Mouse (Mus musculus) embryonic facial prominence, embryonic 14.5 days (tissue): ENCODE measurements around the gene Slc16a10. TPM values are rescaled to one million over a fixed set of nuclear protein-coding genes. Genes with fewer than 3 reads are reported as not detected.

ENCODE experiments used
- ATAC-seq: fragments of 200-750 bp; cut with Nextera tagmentation; 2 replicates; pipeline ENCODE4 v1.8.0; 2017; ENCODE audit warnings: low read depth, moderate number of reproducible peaks, moderate TSS enrichment
- DNase-seq: peaks from one replicate; pipeline ENCODE4 v3.0.0-alpha.2; 2015; ENCODE audit warnings: low spot score
- H3K27ac ChIP-seq: fragments of 300-500 bp; sonication (generic); replicated peaks from 2 replicates; pipeline ENCODE4 v1.5.1; 2014; ENCODE audit warnings: low read depth, mild to moderate bottlenecking, low read length, moderate library complexity
- H3K27me3 ChIP-seq: fragments of 300-500 bp; sonication (generic); replicated peaks from 2 replicates; pipeline ENCODE4 v1.6.1; 2014; ENCODE audit warnings: low read length; ENCODE audit not compliant: control insufficient read depth, insufficient read depth
- H3K36me3 ChIP-seq: fragments of 300-500 bp; sonication (generic); 2 replicates; pipeline ENCODE4 v1.6.1; 2014; ENCODE audit warnings: low read length, mixed read lengths; ENCODE audit not compliant: control insufficient read depth, insufficient read depth
- H3K4me1 ChIP-seq: fragments of 300-500 bp; sonication (generic); 2 replicates; pipeline ENCODE4 v1.6.1; 2014; ENCODE audit warnings: antibody characterized with exemption, low read length; ENCODE audit not compliant: control insufficient read depth, insufficient read depth
- H3K4me2 ChIP-seq: fragments of 300-500 bp; sonication (generic); 2 replicates; pipeline ENCODE4 v1.6.1; 2014; ENCODE audit warnings: low read depth, mild to moderate bottlenecking, low read length, moderate library complexity, mixed read lengths
- H3K4me3 ChIP-seq: fragments of 300-500 bp; sonication (generic); 2 replicates; pipeline ENCODE4 v1.5.1; 2014; ENCODE audit warnings: low read depth, mild to moderate bottlenecking, low read length
- H3K9ac ChIP-seq: fragments of 300-500 bp; sonication (generic); 2 replicates; pipeline ENCODE4 v1.6.1; 2014; ENCODE audit warnings: low read depth, mild to moderate bottlenecking, low read length, moderate library complexity, mixed read lengths
- H3K9me3 ChIP-seq: fragments of 300-500 bp; sonication (generic); 2 replicates; pipeline ENCODE4 v1.6.1; 2016; ENCODE audit warnings: low read length; ENCODE audit not compliant: control insufficient read depth
- WGBS: fragments of 180-500 bp; shearing (Covaris S2); extraction: QIAGEN DNeasy Blood & Tissue Kit; methylation state at CpG from one replicate; pipeline ENCODE4 v1.1.7; 2014; 5-methylcytosine and 5-hydroxymethylcytosine counted together
- polyA plus RNA-seq: library from polyadenylated mRNA; unstranded; fragments of >200 nt; fragmentation: Nextera tagmentation; extraction: Ambion mirVana; gene quantifications from 2 replicates; pipeline ENCODE4 v1.2.1, GENCODE M21; 2014

Slc16a10 gene
- polyA plus RNA-seq, 1 experiment from 2014 or later, result 8.2 TPM

DNA sequence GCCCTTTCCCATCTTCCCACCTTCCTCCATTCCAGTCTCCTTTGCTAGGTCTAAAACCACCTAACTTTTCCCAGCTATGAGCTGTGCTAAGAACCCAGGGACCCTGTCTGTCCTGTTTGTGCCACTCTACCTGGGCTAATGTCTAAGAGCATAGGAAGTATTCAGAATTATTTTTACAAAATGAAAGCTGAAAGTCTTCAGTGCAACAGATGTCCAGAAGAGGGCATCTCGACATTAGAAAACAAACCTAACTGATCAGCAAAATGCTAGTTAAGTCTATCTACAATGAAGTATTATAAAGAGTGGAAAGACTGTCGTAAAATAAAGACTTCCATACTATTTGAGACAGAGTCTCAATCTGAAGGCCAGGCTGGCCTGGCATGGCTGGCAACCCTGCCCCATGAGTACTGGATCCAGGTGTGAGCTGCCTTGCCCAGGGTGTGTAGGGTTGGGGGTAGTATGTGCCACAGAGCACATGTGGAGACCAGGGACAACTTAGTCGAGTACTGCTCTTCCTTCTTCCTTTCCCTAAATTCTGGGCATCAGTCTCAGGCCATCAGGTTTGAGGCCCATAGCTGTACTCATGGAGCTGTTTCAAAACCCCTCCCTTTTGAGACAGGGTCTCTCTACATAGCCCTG is 88.7 kb downstream of the Slc16a10 start:
- DNase-seq (peak; percentile 56), ATAC-seq (peak; percentile 30; the same call in 1 of the 2 replicates)
- Histone ChIP-seq H3K27me3 (no peaks in the 10 kb centered on the region), H3K27ac (no peak overlapping the region), H3K4me2 (no peak overlapping the region), H3K9ac (no peak overlapping the region), H3K4me1 (no peaks in the 10 kb centered on the region), H3K36me3 (no peaks in the 10 kb centered on the region), H3K4me3 (no peak overlapping the region), H3K9me3 (no peaks in the 10 kb centered on the region)
- 45% methylated on average over 3 of the region's 3 CpGs for WGBS

DNA sequence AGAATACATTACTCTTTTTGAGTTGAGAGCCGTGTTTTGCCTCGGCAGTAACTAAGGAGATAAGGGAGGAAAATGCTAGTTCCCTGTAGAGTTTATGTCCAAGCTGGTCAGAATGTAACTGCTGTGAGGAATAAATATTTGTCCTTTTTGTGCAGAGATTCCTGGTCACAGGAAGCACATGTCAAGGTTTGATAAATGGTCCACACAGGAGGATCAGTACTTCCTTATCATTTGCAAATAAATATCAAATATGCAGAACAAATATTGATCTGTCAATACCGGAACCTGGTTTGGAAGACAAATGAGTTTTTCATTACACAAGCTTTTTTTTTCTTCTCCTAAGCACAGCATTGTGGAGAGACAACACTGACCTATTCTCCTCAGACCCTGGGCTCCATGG is 90.1 kb downstream of the Slc16a10 start:
- WGBS, result 86% methylated on average over 3 of the region's 3 CpGs
- H3K9me3 ChIP-seq, result no peaks in the 10 kb centered on the region
- no peaks in the 10 kb centered on the region for H3K27me3 ChIP-seq
- H3K27ac ChIP-seq, result no peak overlapping the region
- DNase-seq (no peak), ATAC-seq (no peak)
- H3K4me2 ChIP-seq, result no peak overlapping the region
- no peak overlapping the region for H3K9ac ChIP-seq
- H3K4me3 ChIP-seq, result no peak overlapping the region
- no peaks in the 10 kb centered on the region for H3K4me1 ChIP-seq
- H3K36me3 ChIP-seq, result no peaks in the 10 kb centered on the region

DNA sequence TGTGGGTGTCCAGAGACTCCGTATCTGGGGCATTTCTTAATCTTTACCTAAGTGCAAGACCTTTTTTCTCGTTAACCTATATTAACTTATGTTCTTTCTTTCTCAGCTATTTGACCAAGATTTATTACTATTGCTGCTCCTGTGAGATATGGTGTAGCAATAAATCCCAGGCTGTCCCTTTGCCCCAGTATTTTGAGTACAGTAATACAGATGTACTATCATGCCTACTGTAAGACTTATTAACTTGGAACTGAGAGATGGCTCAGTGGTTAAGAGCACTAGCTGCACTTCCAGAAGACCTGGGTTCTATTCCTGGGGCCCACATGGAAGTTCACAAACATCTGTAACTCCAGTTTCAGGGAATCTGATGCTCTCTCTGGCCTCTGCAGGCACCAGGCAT is 91.3 kb downstream of the Slc16a10 start:
- Histone ChIP-seq H3K9me3 (no peaks in the 10 kb centered on the region), H3K36me3 (no peaks in the 10 kb centered on the region), H3K4me3 (no peak overlapping the region), H3K4me1 (no peaks in the 10 kb centered on the region), H3K27ac (no peak overlapping the region), H3K4me2 (no peak overlapping the region), H3K27me3 (no peaks in the 10 kb centered on the region), H3K9ac (no peak overlapping the region)
- ATAC-seq (no peak), DNase-seq (no peak)
- WGBS, result 87% methylated on average over 2 of the region's 2 CpGs

- no peak overlapping the region for H3K4me3 ChIP-seq
- no peak overlapping the region for H3K9ac ChIP-seq
- no peaks in the 10 kb centered on the region for H3K27me3 ChIP-seq
- DNase-seq (no peak), ATAC-seq (no peak)
- WGBS, result 34% methylated on average over 4 of the region's 4 CpGs
- H3K9me3 ChIP-seq, result no peaks in the 10 kb centered on the region
- no peaks in the 10 kb centered on the region for H3K36me3 ChIP-seq
- H3K4me1 ChIP-seq, result no peaks in the 10 kb centered on the region
- H3K27ac ChIP-seq, result no peak overlapping the region
- no peak overlapping the region for H3K4me2 ChIP-seq
These were observed 100.7 kb downstream of the Slc16a10 start for GRCm38 (mm10) chr10:40041339-40041738.

DNA sequence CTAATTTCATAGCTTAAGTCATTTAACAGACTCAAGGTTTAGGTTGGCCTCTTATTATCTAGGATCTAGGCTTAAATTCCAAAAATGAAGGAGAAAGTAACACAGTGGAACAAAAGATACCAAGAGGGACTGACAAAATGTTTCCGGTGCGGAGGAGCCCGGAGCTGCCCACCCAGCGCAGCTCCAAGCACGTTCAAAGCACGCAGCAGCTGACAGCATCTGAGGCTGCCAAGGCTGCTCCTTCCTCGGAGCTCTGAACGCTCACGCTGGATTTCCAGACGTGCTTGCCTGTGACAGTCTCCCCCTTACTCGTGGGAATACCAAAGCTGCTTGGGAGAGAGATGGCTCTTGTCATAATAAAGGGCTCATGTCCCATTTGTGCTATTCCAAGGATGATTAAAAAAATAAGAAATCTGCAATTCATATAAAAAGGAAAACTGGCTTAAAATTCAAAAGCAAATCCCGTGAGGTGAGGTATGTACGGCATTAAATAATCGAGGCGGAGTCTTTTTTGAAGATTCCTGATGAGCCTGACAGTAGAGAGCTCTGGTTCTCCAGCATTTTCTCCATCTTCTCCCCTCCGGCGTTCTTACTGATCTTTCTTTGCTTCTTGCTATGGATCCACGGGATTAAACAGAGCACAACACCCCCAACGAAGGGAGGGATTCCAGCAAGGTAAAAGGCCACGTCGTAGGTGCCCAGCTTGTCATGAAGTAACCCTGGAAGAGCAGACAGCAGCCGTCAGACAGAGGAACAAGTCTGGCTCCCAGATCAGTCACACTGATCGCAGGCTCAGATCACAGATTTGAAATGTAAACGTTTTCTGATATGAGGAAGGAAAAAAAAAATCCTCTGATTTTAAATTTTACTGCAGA is 105.1 kb downstream of the Slc16a10 start:
- no peak for ATAC-seq
- Histone ChIP-seq H3K36me3 (no peaks in the 10 kb centered on the region), H3K9ac (no peak overlapping the region), H3K27ac (no peak overlapping the region), H3K9me3 (no peaks in the 10 kb centered on the region), H3K4me3 (no peak overlapping the region), H3K4me1 (no peaks in the 10 kb centered on the region), H3K4me2 (0 out of 2 replicates have a peak overlapping the region, but pooled peaks have one; percentile 2), H3K27me3 (no peaks in the 10 kb centered on the region)
- peak; percentile 25 for DNase-seq
- 62% methylated on average over 24 of the region's 24 CpGs for WGBS

DNA sequence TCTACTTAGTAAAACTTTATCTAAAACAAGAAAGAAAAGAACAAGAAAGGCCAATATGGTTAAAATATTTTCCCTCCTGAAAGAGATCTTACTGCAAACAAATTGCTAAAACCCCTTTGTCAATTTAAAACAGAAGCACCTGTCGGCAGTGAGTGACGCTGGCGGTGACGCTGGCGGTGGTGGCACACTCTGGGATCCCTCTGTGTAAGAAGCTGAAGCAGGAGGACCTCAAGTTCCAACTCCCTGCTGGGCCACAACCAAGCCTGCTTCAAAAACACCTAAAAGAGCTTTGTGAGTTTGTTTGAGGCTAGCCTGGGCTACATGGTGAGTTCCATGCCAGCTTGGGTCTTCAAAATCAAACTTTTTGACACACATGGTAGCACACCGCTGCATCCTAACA is 107.1 kb downstream of the Slc16a10 start:
- H3K27me3 ChIP-seq, result no peaks in the 10 kb centered on the region
- no peak overlapping the region for H3K4me2 ChIP-seq
- H3K9ac ChIP-seq, result no peak overlapping the region
- no peak overlapping the region for H3K27ac ChIP-seq
- ATAC-seq (no peak), DNase-seq (no peak)
- WGBS, result 92% methylated on average over 6 of the region's 6 CpGs
- H3K4me3 ChIP-seq, result no peak overlapping the region
- H3K36me3 ChIP-seq, result no peaks in the 10 kb centered on the region
- no peaks in the 10 kb centered on the region for H3K4me1 ChIP-seq
- no peaks in the 10 kb centered on the region for H3K9me3 ChIP-seq

DNA sequence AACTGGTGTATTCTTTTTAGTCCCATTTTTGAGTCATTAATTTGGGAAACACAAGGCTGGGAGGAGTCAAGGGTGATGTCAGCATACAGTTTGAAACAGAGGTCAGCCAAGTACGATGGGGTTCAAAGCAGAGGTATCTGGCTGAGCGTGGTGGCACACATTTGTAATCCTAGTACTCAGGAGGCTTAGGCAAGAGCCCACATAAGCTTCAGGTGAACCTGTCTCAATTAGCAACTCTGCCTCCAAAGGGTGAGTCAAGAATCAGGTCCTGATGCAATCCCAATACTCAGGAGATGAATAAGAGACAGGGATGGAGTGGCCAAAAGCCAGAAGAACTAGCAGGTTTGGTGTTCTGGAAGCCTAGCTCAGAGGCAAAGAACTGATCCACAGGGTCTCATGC is 109.2 kb downstream of the Slc16a10 start:
- Histone ChIP-seq H3K4me3 (no peak overlapping the region), H3K27me3 (no peaks in the 10 kb centered on the region), H3K9ac (no peak overlapping the region), H3K9me3 (no peaks in the 10 kb centered on the region), H3K4me2 (no peak overlapping the region), H3K4me1 (no peaks in the 10 kb centered on the region), H3K36me3 (no peaks in the 10 kb centered on the region), H3K27ac (no peak overlapping the region)
- no peak for ATAC-seq
- no peak for DNase-seq
- 73% methylated on average over 2 of the region's 2 CpGs for WGBS

DNA sequence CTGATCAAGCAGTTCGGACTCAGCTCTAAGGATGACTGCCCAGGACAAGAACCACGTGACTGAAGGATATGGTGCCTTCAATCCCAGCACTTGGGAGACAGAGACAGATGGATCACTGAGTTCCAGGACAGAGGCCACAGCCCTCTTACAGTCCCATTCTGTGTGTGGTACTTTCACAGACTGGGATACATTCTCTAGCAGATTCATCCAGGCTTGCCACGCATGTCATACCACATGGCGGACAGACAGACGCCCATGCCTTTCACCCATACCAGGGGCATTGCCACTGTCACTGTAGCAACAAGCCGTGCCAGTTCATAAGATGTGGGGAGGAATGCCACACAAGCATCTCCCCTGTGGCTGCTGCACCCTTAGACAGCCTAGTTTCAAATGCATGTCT is 111.3 kb downstream of the Slc16a10 start:
- Histone ChIP-seq H3K4me1 (no peaks in the 10 kb centered on the region), H3K27me3 (no peaks in the 10 kb centered on the region), H3K36me3 (no peaks in the 10 kb centered on the region), H3K9ac (no peak overlapping the region), H3K4me2 (no peak overlapping the region), H3K9me3 (no peaks in the 10 kb centered on the region), H3K4me3 (no peak overlapping the region), H3K27ac (no peak overlapping the region)
- ATAC-seq (no peak), DNase-seq (no peak)
- 90% methylated on average over 6 of the region's 6 CpGs for WGBS
